Mouse (Mus musculus): ENCODE data around the gene Mrgprd. TPM values are rescaled to one million over a fixed set of nuclear protein-coding genes. Genes with fewer than 3 reads are reported as not detected.

The Mrgprd gene
- polyA plus RNA-seq (2017; shearing (Covaris generic)), result not detected

GRCm38 (mm10) chr7:145314785-145315411 lies at the start of gene Mrgprd:
Gene Mrgprd (plus strand): TSS chr7:145314835.

GRCm38 (mm10) chr7:145283487-145284187 lies 31.0 kb upstream of the Mrgprd start, which contains the start of gene Tpcn2:
Gene Tpcn2 (minus strand): TSS chr7:145284011.

GRCm38 (mm10) chr7:145300321-145301007 lies 14.2 kb upstream of the Mrgprd start, which contains the start of gene Mrgprf:
Gene Mrgprf (plus strand): TSS chr7:145300828.

Other genes with a start within 250 kb of the Mrgprd start
- 0.44 TPM for gene 1810010D01Rik, start 106.7 kb upstream of the Mrgprd start, polyA plus RNA-seq (2017; shearing (Covaris generic))
- gene Tpcn2, start 30.8 kb upstream of the Mrgprd start, polyA plus RNA-seq (2017; shearing (Covaris generic)), result 15.4 TPM
- not detected for gene Mrgprf, start 14.0 kb upstream of the Mrgprd start, polyA plus RNA-seq (2017; shearing (Covaris generic))